Mouse (Mus musculus): ENCODE data around the gene Wnt3a. TPM values are rescaled to one million over a fixed set of nuclear protein-coding genes. Genes with fewer than 3 reads are reported as not detected.

Wnt3a gene
- total and polyA plus RNA-seq, 3 experiments: not detected

- H3K4me1 ChIP-seq (ENCODE audit: control insufficient read depth in 1 of 2, insufficient read depth in 2 of 2, low read length in 2 of 2): peaks cover 2 to 15% of the 10 kb centered on the region in 2 experiments; a peak in 3 of 4 replicates
Measured at GRCm38 (mm10) chr11:59209003-59209441, 81.5 kb downstream of the Wnt3a start.

GRCm38 (mm10) chr11:59208153-59208831 is 82.3 kb downstream of the Wnt3a start, which contains the start of gene 2310033P09Rik:
TSS of gene 2310033P09Rik (plus strand) at chr11:59208321.
- peaks cover 15 to 22% of the 10 kb centered on the region in 2 experiments for H3K36me3 ChIP-seq (ENCODE audit: control insufficient read depth in 1 of 2, insufficient read depth in 2 of 2, low read length in 2 of 2)
- peak within 1 kb of the TSS; percentile 61 to 85 for H3K4me3 ChIP-seq (ENCODE audit: control insufficient read depth in 1 of 2, insufficient read depth in 1 of 2, low read depth in 2 of 2, low read length in 2 of 2)
- peaks cover 17% of the 10 kb centered on the region for H3K79me2 ChIP-seq (ENCODE audit: control insufficient read depth, insufficient read depth, low read length, poor library complexity)
- DNase-seq (ENCODE audit: low read depth, low spot score): peak; percentile 98
- H3K27ac ChIP-seq (ENCODE audit: control insufficient read depth, low read depth, low read length): peak within 1 kb of the TSS; percentile 79
- H3K27me3 ChIP-seq (ENCODE audit: control insufficient read depth in 1 of 2, insufficient read depth in 2 of 2, low read length in 2 of 2): no peaks in the 10 kb centered on the region
- no peaks in the 10 kb centered on the region for H3K9me3 ChIP-seq (replicated peaks; ENCODE audit: insufficient read depth, low read length)
- H3K9ac ChIP-seq (ENCODE audit: control insufficient read depth, low read depth, low read length, poor library complexity, severe bottlenecking): peak within 1 kb of the TSS; percentile 82
- peaks cover 2 to 15% of the 10 kb centered on the region in 2 experiments; a peak in 3 of 4 replicates for H3K4me1 ChIP-seq (ENCODE audit: control insufficient read depth in 1 of 2, insufficient read depth in 2 of 2, low read length in 2 of 2)
- TF ChIP-seq KAT2A (conservative IDR thresholded peaks at IDR 0.05; ENCODE audit: low read depth, low read length) (no peak; the same call in 1 of the 2 replicates), ZKSCAN1 (IDR thresholded peaks at IDR 0.05; ENCODE audit: low read depth, low read length) (0 out of 2 replicates have a peak, but pooled peaks have one; percentile 1), POLR2A (IDR thresholded peaks at IDR 0.05; ENCODE audit: control insufficient read depth in 1 of 2, insufficient read depth in 1 of 2, low read depth in 1 of 2, low read length in 2 of 2, poor library complexity in 1 of 2) (peak; percentile 90 to 96), GABPA (IDR thresholded peaks at IDR 0.05; ENCODE audit: low read depth, low read length) (no peak), TBP (IDR thresholded peaks at IDR 0.05; ENCODE audit: low read depth, low read length) (0 out of 2 replicates have a peak, but pooled peaks have one; percentile 60), SMC3 (IDR thresholded peaks at IDR 0.05; ENCODE audit: low read depth, low read length) (no peak), CHD2 (IDR thresholded peaks at IDR 0.05; ENCODE audit: low read length) (no peak), USF1 (IDR thresholded peaks at IDR 0.05; ENCODE audit: low read depth, low read length) (peak; percentile 51), POLR2AphosphoS5 (IDR thresholded peaks at IDR 0.05; ENCODE audit: borderline replicate concordance, low read depth, low read length) (peak; percentile 86; the same call in 1 of the 2 replicates), E2F4 (IDR thresholded peaks at IDR 0.05; ENCODE audit: borderline replicate concordance, low read depth, low read length) (peak; percentile 76; the same call in 1 of the 2 replicates), NELFE (IDR thresholded peaks at IDR 0.05; ENCODE audit: low read depth, low read length) (peak; percentile 97), CTCF (IDR thresholded peaks at IDR 0.05 in 2 of 3, conservative IDR thresholded peaks at IDR 0.05 in 1 of 3; ENCODE audit: control insufficient read depth in 1 of 3, insufficient read depth in 1 of 3, low read depth in 2 of 3, low read length in 3 of 3, poor library complexity in 1 of 3, severe bottlenecking in 1 of 3) (no peak), GATA1 (IDR thresholded peaks at IDR 0.05; ENCODE audit: low read depth, low read length) (no peak; the same call in 1 of the 2 replicates), RAD21 (IDR thresholded peaks at IDR 0.05; ENCODE audit: low read depth, low read length) (no peak), TCF12 (IDR thresholded peaks at IDR 0.05; ENCODE audit: low read depth, low read length) (no peak), ZNF384 (IDR thresholded peaks at IDR 0.05; ENCODE audit: low read depth, low read length) (no peak), SIN3A (IDR thresholded peaks at IDR 0.05; ENCODE audit: low read length) (peak; percentile 92), POLR2AphosphoS2 (IDR thresholded peaks at IDR 0.05; ENCODE audit: low read length) (peak; percentile 92), MAX (IDR thresholded peaks at IDR 0.05; ENCODE audit: low read length) (peak; percentile 95), HCFC1 (IDR thresholded peaks at IDR 0.05; ENCODE audit: low read depth, low read length) (peak; percentile 89), ZMIZ1 (IDR thresholded peaks at IDR 0.05; ENCODE audit: low read depth, low read length) (0 out of 2 replicates have a peak, but pooled peaks have one; percentile 22), UBTF (IDR thresholded peaks at IDR 0.05; ENCODE audit: borderline replicate concordance, insufficient read depth, low read depth, low read length) (0 out of 2 replicates have a peak, but pooled peaks have one; percentile 56), MAZ (IDR thresholded peaks at IDR 0.05; ENCODE audit: low read depth, low read length) (no peak; the same call in 1 of the 2 replicates), RCOR1 (IDR thresholded peaks at IDR 0.05; ENCODE audit: low read depth, low read length) (peak; percentile 71; the same call in 1 of the 2 replicates)

More at GRCm38 (mm10) chr11:59209003-59209441, 81.5 kb downstream of the Wnt3a start:
- peaks cover 15 to 28% of the 10 kb centered on the region in 2 experiments for H3K36me3 ChIP-seq (ENCODE audit: control insufficient read depth in 1 of 2, insufficient read depth in 2 of 2, low read length in 2 of 2)
- TF ChIP-seq CTCF (IDR thresholded peaks at IDR 0.05 in 2 of 3, conservative IDR thresholded peaks at IDR 0.05 in 1 of 3; ENCODE audit: control insufficient read depth in 1 of 3, insufficient read depth in 1 of 3, low read depth in 2 of 3, low read length in 3 of 3, poor library complexity in 1 of 3, severe bottlenecking in 1 of 3) (peak; percentile 55 to 73 (median 66)), E2F4 (IDR thresholded peaks at IDR 0.05; ENCODE audit: borderline replicate concordance, low read depth, low read length) (no peak), ZNF384 (IDR thresholded peaks at IDR 0.05; ENCODE audit: low read depth, low read length) (no peak), ZMIZ1 (IDR thresholded peaks at IDR 0.05; ENCODE audit: low read depth, low read length) (0 out of 2 replicates have a peak, but pooled peaks have one; percentile 28), SIN3A (IDR thresholded peaks at IDR 0.05; ENCODE audit: low read length) (0 out of 2 replicates have a peak, but pooled peaks have one; percentile 64), MXI1 (IDR thresholded peaks at IDR 0.05; ENCODE audit: low read depth, low read length) (peak; percentile 60; the same call in 1 of the 2 replicates), NRF1 (IDR thresholded peaks at IDR 0.05; ENCODE audit: insufficient read depth, low read depth, low read length, poor library complexity, severe bottlenecking) (peak; percentile 37; the same call in 1 of the 2 replicates), SMC3 (IDR thresholded peaks at IDR 0.05; ENCODE audit: low read depth, low read length) (peak; percentile 59), RAD21 (IDR thresholded peaks at IDR 0.05; ENCODE audit: low read depth, low read length) (peak; percentile 47), UBTF (IDR thresholded peaks at IDR 0.05; ENCODE audit: borderline replicate concordance, insufficient read depth, low read depth, low read length) (no peak), ETS1 (IDR thresholded peaks at IDR 0.05; ENCODE audit: low read depth, low read length) (0 out of 2 replicates have a peak, but pooled peaks have one; percentile 10), MAX (IDR thresholded peaks at IDR 0.05; ENCODE audit: low read length) (peak; percentile 49; the same call in 1 of the 2 replicates), NELFE (IDR thresholded peaks at IDR 0.05; ENCODE audit: low read depth, low read length) (no peak)
- H3K27ac ChIP-seq (ENCODE audit: control insufficient read depth, low read depth, low read length): 0 out of 2 replicates have a peak overlapping the region, but pooled peaks have one; percentile 7
- H3K79me2 ChIP-seq (ENCODE audit: control insufficient read depth, insufficient read depth, low read length, poor library complexity): peaks cover 22% of the 10 kb centered on the region
- H3K27me3 ChIP-seq (ENCODE audit: control insufficient read depth in 1 of 2, insufficient read depth in 2 of 2, low read length in 2 of 2): no peaks in the 10 kb centered on the region
- peak overlapping the region; percentile 61 to 85 for H3K4me3 ChIP-seq (ENCODE audit: control insufficient read depth in 1 of 2, insufficient read depth in 1 of 2, low read depth in 2 of 2, low read length in 2 of 2)
- peak overlapping the region; percentile 82 for H3K9ac ChIP-seq (ENCODE audit: control insufficient read depth, low read depth, low read length, poor library complexity, severe bottlenecking)
- H3K9me3 ChIP-seq (replicated peaks; ENCODE audit: insufficient read depth, low read length): no peaks in the 10 kb centered on the region
- peak; percentile 85 for DNase-seq (ENCODE audit: low read depth, low spot score)

Data from MEL (cell line).